ENCODE assay signal across 19 mouse cellular contexts in the genomic region with DNA sequence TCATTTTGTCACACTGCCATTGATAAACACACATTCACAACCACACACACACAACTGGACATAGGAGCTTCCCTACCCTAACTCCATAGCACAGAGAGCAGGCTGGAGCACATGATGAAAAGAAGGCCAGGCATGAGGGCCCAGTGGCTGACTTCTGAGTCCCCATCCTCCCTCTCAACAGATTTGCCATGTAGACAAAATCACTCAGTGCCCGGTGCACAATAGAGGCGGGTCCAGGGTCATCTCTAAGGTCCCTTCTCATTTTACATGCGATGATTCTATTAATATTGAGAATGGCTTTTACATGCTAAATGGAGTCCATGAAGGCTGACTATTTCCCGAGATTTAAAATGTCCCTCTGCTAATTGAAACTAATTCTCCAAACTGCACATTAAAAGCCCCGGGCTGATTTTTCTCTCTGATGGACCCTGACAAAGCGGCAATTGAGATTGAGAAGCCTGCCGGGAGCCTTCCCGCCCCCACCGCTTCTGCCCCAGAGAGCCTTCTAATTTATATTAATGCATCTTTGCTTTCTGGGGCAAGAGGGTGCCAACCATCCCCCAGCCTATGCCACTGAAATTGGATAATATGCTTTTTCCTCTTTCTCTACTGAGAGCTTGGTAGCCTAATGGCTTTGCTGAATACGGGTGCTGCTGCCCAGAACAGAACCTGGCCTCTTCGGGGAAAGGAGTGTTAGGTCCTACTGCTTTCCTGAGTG.
DNase-seq lines count a peak whose midpoint lies in the region; ATAC-seq and TF ChIP-seq lines count a peak whose summit lies in the region.
"Had no signal": no experiment of that assay in that cellular context is flagged by ENCODE, and none has a peak within 500 bp of the region (broad histone marks: within the 10 kb centered on the region; RNA-seq: fewer than 3 reads in every experiment).

No protein-coding gene starts in this region.

- TF ChIP-seq CTCF in midbrain, postnatal 0 days (IDR thresholded peaks at IDR 0.05) = no peak

- 51% methylated on average over 11 of the region's 11 CpGs for WGBS in embryonic facial prominence, embryonic 10.5 days
- WGBS in hindbrain, embryonic 14.5 days = 18% methylated on average over 11 of the region's 11 CpGs
- 35% methylated on average over 11 of the region's 11 CpGs for WGBS in midbrain, postnatal 0 days

- H3K9me3 ChIP-seq in embryonic facial prominence, embryonic 10.5 days = no peaks in the 10 kb centered on the region
- H3K9me3 ChIP-seq in hindbrain, embryonic 14.5 days (ENCODE audit: control insufficient read depth, low read length) = no peaks in the 10 kb centered on the region
- H3K9me3 ChIP-seq in midbrain, postnatal 0 days (ENCODE audit: low read length) = no peaks in the 10 kb centered on the region
- H3K9me3 ChIP-seq: embryonic facial prominence, embryonic 15.5 days; heart, embryonic 13.5 days; limb, embryonic 12.5 days; liver, embryonic 15.5 days had no signal

- no peak overlapping the region for H3K4me3 ChIP-seq in embryonic facial prominence, embryonic 10.5 days
- H3K4me3 ChIP-seq in hindbrain, embryonic 14.5 days (replicated peaks; ENCODE audit: low read length) = no peak overlapping the region
- no peak overlapping the region for H3K4me3 ChIP-seq in midbrain, postnatal 0 days (ENCODE audit: low read depth, low read length)
- H3K4me3 ChIP-seq: embryonic facial prominence, embryonic 15.5 days; heart, embryonic 13.5 days; left cerebral cortex, adult 2 months; limb, embryonic 12.5 days; liver, embryonic 15.5 days had no signal

- 0 out of 2 replicates have a peak overlapping the region, but pooled peaks have one; percentile 10 for H3K27ac ChIP-seq in embryonic facial prominence, embryonic 10.5 days (replicated peaks)
- H3K27ac ChIP-seq in hindbrain, embryonic 14.5 days = peak overlapping the region; percentile 48
- H3K27ac ChIP-seq in midbrain, postnatal 0 days (ENCODE audit: low read depth, low read length) = no peak overlapping the region
- H3K27ac ChIP-seq: embryonic facial prominence, embryonic 15.5 days; heart, embryonic 13.5 days; left cerebral cortex, adult 2 months; limb, embryonic 12.5 days had no signal

- no peak overlapping the region for H3K4me2 ChIP-seq in hindbrain, embryonic 14.5 days (replicated peaks)
- H3K4me2 ChIP-seq in midbrain, postnatal 0 days (ENCODE audit: low read depth, low read length, poor library complexity, severe bottlenecking) = no peak overlapping the region
- H3K4me2 ChIP-seq: embryonic facial prominence, embryonic 15.5 days; heart, embryonic 13.5 days; limb, embryonic 12.5 days had no signal

- H3K4me1 ChIP-seq in embryonic facial prominence, embryonic 10.5 days = peaks cover 59% of the 10 kb centered on the region
- H3K4me1 ChIP-seq in hindbrain, embryonic 14.5 days (replicated peaks; ENCODE audit: control insufficient read depth, insufficient read depth, low read length) = peaks cover 14% of the 10 kb centered on the region
- H3K4me1 ChIP-seq in midbrain, postnatal 0 days (ENCODE audit: insufficient read depth, low read length) = no peaks in the 10 kb centered on the region; the same call in 1 of the 2 replicates
- H3K4me1 ChIP-seq: heart, embryonic 13.5 days had no signal

- peaks cover 19% of the 10 kb centered on the region for H3K27me3 ChIP-seq in embryonic facial prominence, embryonic 10.5 days (replicated peaks; ENCODE audit: low read depth, poor library complexity, severe bottlenecking)
- 0 out of 2 replicates have a peak, but pooled peaks cover 3% of the 10 kb centered on the region for H3K27me3 ChIP-seq in hindbrain, embryonic 14.5 days (ENCODE audit: control insufficient read depth, insufficient read depth, low read length)
- H3K27me3 ChIP-seq in midbrain, postnatal 0 days (ENCODE audit: insufficient read depth, low read length) = no peaks in the 10 kb centered on the region
- H3K27me3 ChIP-seq: liver, embryonic 15.5 days had no signal

- H3K9ac ChIP-seq in hindbrain, embryonic 14.5 days = no peak overlapping the region
- no peak overlapping the region for H3K9ac ChIP-seq in midbrain, postnatal 0 days (replicated peaks; ENCODE audit: low read length, poor library complexity, severe bottlenecking)
- H3K9ac ChIP-seq: embryonic facial prominence, embryonic 15.5 days; heart, embryonic 13.5 days; limb, embryonic 12.5 days; liver, embryonic 15.5 days had no signal

- peak; percentile 47 for DNase-seq in embryo, embryonic 10.5 days (ENCODE audit: low spot score)
- DNase-seq in embryo, embryonic 11 days = no peak
- DNase-seq in embryonic facial prominence, embryonic 10.5 days (ENCODE audit: low spot score) = no peak
- DNase-seq in hindbrain, embryonic 14.5 days (ENCODE audit: low spot score) = peak; percentile 36
- DNase-seq in midbrain, postnatal 0 days (ENCODE audit: low spot score) = peak; percentile 20
- DNase-seq in cerebellum, adult 18-20 months = no peak
- no peak for DNase-seq in lung, adult 18-20 months
- DNase-seq in ovary, postnatal 10 days (ENCODE audit: low spot score) = no peak
- DNase-seq: adrenal gland, postnatal 36 days; cerebellum, postnatal 36 days; gastrocnemius, postnatal 36 days; kidney, adult 9 months; right cerebral cortex, postnatal 25 days; thymus, postnatal 36 days had no signal

- peak; percentile 27; the same call in 1 of the 2 replicates for ATAC-seq in hindbrain, embryonic 14.5 days (ENCODE audit: low FRiP score)
- ATAC-seq in midbrain, postnatal 0 days (ENCODE audit: low FRiP score) = no peak

- H3K36me3 ChIP-seq in embryonic facial prominence, embryonic 10.5 days (replicated peaks) = no peaks in the 10 kb centered on the region
- H3K36me3 ChIP-seq in hindbrain, embryonic 14.5 days (replicated peaks; ENCODE audit: control insufficient read depth, insufficient read depth) = no peaks in the 10 kb centered on the region
- H3K36me3 ChIP-seq in midbrain, postnatal 0 days (ENCODE audit: insufficient read depth, low read length) = no peaks in the 10 kb centered on the region
- H3K36me3 ChIP-seq: embryonic facial prominence, embryonic 15.5 days; heart, embryonic 13.5 days; limb, embryonic 12.5 days; liver, embryonic 15.5 days had no signal

Comparison
In these comparisons a context has a peak if more than half of its experiments do, and no peak if none do; other contexts are left out.
1. DNase-seq: peak in embryo, embryonic 10.5 days (single experiment), hindbrain, embryonic 14.5 days (single experiment) and midbrain, postnatal 0 days (single experiment); none in embryo, embryonic 11 days (single experiment), embryonic facial prominence, embryonic 10.5 days (single experiment), cerebellum, adult 18-20 months (0 of 2), lung, adult 18-20 months (0 of 2) and ovary, postnatal 10 days (single experiment).